Mouse (Mus musculus): ENCODE data around the gene Taf5. TPM values are rescaled to one million over a fixed set of nuclear protein-coding genes. Genes with fewer than 3 reads are reported as not detected.

Taf5 gene
- polyA plus RNA-seq, 1 experiment from 2014 or later: 8.7 TPM

GRCm38 (mm10) chr19:47043608-47044007, 23.9 kb upstream of the Taf5 start:
- Histone ChIP-seq H3K4me3 (no peak overlapping the region), H3K36me3 (peaks cover 92% of the 10 kb centered on the region), H3K9me3 (replicated peaks) (no peaks in the 10 kb centered on the region), H3K4me1 (no peaks in the 10 kb centered on the region), H3K27me3 (ENCODE audit: low read depth, poor library complexity, severe bottlenecking) (no peaks in the 10 kb centered on the region), H3K27ac (no peak overlapping the region)
- DNase-seq (ENCODE audit: low spot score): peak; percentile 22
- WGBS: 94% methylated on average over 3 of the region's 3 CpGs

GRCm38 (mm10) chr19:47046343-47046742, 21.2 kb upstream of the Taf5 start:
- peaks cover 20% of the 10 kb centered on the region for H3K4me1 ChIP-seq
- 97% methylated on average over 1 of the region's 1 CpGs for WGBS
- H3K27ac ChIP-seq: no peak overlapping the region
- no peaks in the 10 kb centered on the region for H3K27me3 ChIP-seq (ENCODE audit: low read depth, poor library complexity, severe bottlenecking)
- peaks cover 65% of the 10 kb centered on the region for H3K36me3 ChIP-seq
- H3K9me3 ChIP-seq (replicated peaks): no peaks in the 10 kb centered on the region
- H3K4me3 ChIP-seq: no peak overlapping the region
- DNase-seq (ENCODE audit: low spot score): no peak

- DNase-seq (ENCODE audit: low spot score): peak; percentile 28
- 85% methylated on average over 13 of the region's 13 CpGs for WGBS
- no peak overlapping the region for H3K27ac ChIP-seq
- H3K36me3 ChIP-seq: peaks cover 55% of the 10 kb centered on the region
- H3K27me3 ChIP-seq (ENCODE audit: low read depth, poor library complexity, severe bottlenecking): no peaks in the 10 kb centered on the region
- H3K9me3 ChIP-seq (replicated peaks): no peaks in the 10 kb centered on the region
- no peak overlapping the region for H3K4me3 ChIP-seq
- H3K4me1 ChIP-seq: peaks cover 20% of the 10 kb centered on the region
Observed at GRCm38 (mm10) chr19:47047236-47047833, 20.2 kb upstream of the Taf5 start.

- no peaks in the 10 kb centered on the region for H3K27me3 ChIP-seq (ENCODE audit: low read depth, poor library complexity, severe bottlenecking)
- no peak for DNase-seq (ENCODE audit: low spot score)
- peaks cover 43% of the 10 kb centered on the region for H3K36me3 ChIP-seq
- H3K4me3 ChIP-seq: peak overlapping the region; percentile 94
- no peaks in the 10 kb centered on the region for H3K9me3 ChIP-seq (replicated peaks)
- H3K4me1 ChIP-seq: peaks cover 20% of the 10 kb centered on the region
- no peak overlapping the region for H3K27ac ChIP-seq
- 66% methylated on average over 4 of the region's 4 CpGs for whole genome bisulfite sequencing
Observed at GRCm38 (mm10) chr19:47049061-47049460, 18.5 kb upstream of the Taf5 start.

- Histone ChIP-seq H3K9me3 (replicated peaks) (no peaks in the 10 kb centered on the region), H3K27ac (peak overlapping the region; percentile 97), H3K4me1 (peaks cover 20% of the 10 kb centered on the region), H3K4me3 (peak overlapping the region; percentile 94), H3K27me3 (ENCODE audit: low read depth, poor library complexity, severe bottlenecking) (no peaks in the 10 kb centered on the region), H3K36me3 (peaks cover 35% of the 10 kb centered on the region)
- WGBS: 8% methylated on average over 7 of the region's 7 CpGs
- DNase-seq (ENCODE audit: low spot score): no peak
Observed at GRCm38 (mm10) chr19:47049840-47050239, 17.7 kb upstream of the Taf5 start.

GRCm38 (mm10) chr19:47050271-47051032, 17.1 kb upstream of the Taf5 start, which contains the start of gene Pcgf6:
TSS of gene Pcgf6 (minus strand) at chr19:47050906.
- Histone ChIP-seq H3K36me3 (peaks cover 30% of the 10 kb centered on the region), H3K9me3 (replicated peaks) (no peaks in the 10 kb centered on the region), H3K27ac (peak within 1 kb of the TSS; percentile 97), H3K4me1 (peaks cover 20% of the 10 kb centered on the region), H3K4me3 (peak within 1 kb of the TSS; percentile 94), H3K27me3 (ENCODE audit: low read depth, poor library complexity, severe bottlenecking) (no peaks in the 10 kb centered on the region)
- under 1% methylated on average over 75 of the region's 75 CpGs for WGBS
- DNase-seq (ENCODE audit: low spot score): peak; percentile 89

GRCm38 (mm10) chr19:47052927-47053326, 14.6 kb upstream of the Taf5 start:
- H3K4me1 ChIP-seq: peaks cover 20% of the 10 kb centered on the region
- H3K9me3 ChIP-seq (replicated peaks): no peaks in the 10 kb centered on the region
- peaks cover 5% of the 10 kb centered on the region for H3K36me3 ChIP-seq
- H3K27ac ChIP-seq: no peak overlapping the region
- H3K4me3 ChIP-seq: no peak overlapping the region
- DNase-seq (ENCODE audit: low spot score): no peak
- no peaks in the 10 kb centered on the region for H3K27me3 ChIP-seq (ENCODE audit: low read depth, poor library complexity, severe bottlenecking)
- 81% methylated on average over 4 of the region's 4 CpGs for WGBS

- DNase-seq (ENCODE audit: low spot score): no peak
- H3K4me3 ChIP-seq: no peak overlapping the region
- H3K4me1 ChIP-seq: peaks cover 20% of the 10 kb centered on the region
- no peak overlapping the region for H3K27ac ChIP-seq
- WGBS: 84% methylated on average over 4 of the region's 4 CpGs
- H3K36me3 ChIP-seq: no peaks in the 10 kb centered on the region
- no peaks in the 10 kb centered on the region for H3K9me3 ChIP-seq (replicated peaks)
- H3K27me3 ChIP-seq (ENCODE audit: low read depth, poor library complexity, severe bottlenecking): no peaks in the 10 kb centered on the region
Observed at GRCm38 (mm10) chr19:47053471-47053870, 14.1 kb upstream of the Taf5 start.

- no peaks in the 10 kb centered on the region for H3K27me3 ChIP-seq (ENCODE audit: low read depth, poor library complexity, severe bottlenecking)
- WGBS: 81% methylated on average over 1 of the region's 1 CpGs
- no peak for DNase-seq (ENCODE audit: low spot score)
- H3K36me3 ChIP-seq: no peaks in the 10 kb centered on the region
- no peak overlapping the region for H3K4me3 ChIP-seq
- no peaks in the 10 kb centered on the region for H3K4me1 ChIP-seq
- no peak overlapping the region for H3K27ac ChIP-seq
- no peaks in the 10 kb centered on the region for H3K9me3 ChIP-seq (replicated peaks)
Observed at GRCm38 (mm10) chr19:47057684-47058083, 9.9 kb upstream of the Taf5 start.

- Histone ChIP-seq H3K4me1 (peaks cover 9% of the 10 kb centered on the region), H3K27ac (no peak overlapping the region), H3K9me3 (replicated peaks) (no peaks in the 10 kb centered on the region), H3K27me3 (ENCODE audit: low read depth, poor library complexity, severe bottlenecking) (no peaks in the 10 kb centered on the region), H3K4me3 (no peak overlapping the region), H3K36me3 (peaks cover 5% of the 10 kb centered on the region)
- no peak for DNase-seq (ENCODE audit: low spot score)
- 93% methylated on average over 3 of the region's 3 CpGs for WGBS
Observed at GRCm38 (mm10) chr19:47065860-47066259, 1.7 kb upstream of the Taf5 start.

GRCm38 (mm10) chr19:47067924-47068611, 522 bp downstream of the Taf5 start:
- Histone ChIP-seq H3K4me3 (peak overlapping the region; percentile 100), H3K36me3 (peaks cover 27% of the 10 kb centered on the region), H3K27me3 (ENCODE audit: low read depth, poor library complexity, severe bottlenecking) (no peaks in the 10 kb centered on the region), H3K27ac (peak overlapping the region; percentile 93), H3K9me3 (replicated peaks) (no peaks in the 10 kb centered on the region), H3K4me1 (peaks cover 9% of the 10 kb centered on the region)
- under 1% methylated on average over 56 of the region's 72 CpGs for WGBS
- DNase-seq (ENCODE audit: low spot score): peak; percentile 86

- H3K36me3 ChIP-seq: peaks cover 58% of the 10 kb centered on the region
- H3K27me3 ChIP-seq (ENCODE audit: low read depth, poor library complexity, severe bottlenecking): no peaks in the 10 kb centered on the region
- no peaks in the 10 kb centered on the region for H3K9me3 ChIP-seq (replicated peaks)
- no peak overlapping the region for H3K4me3 ChIP-seq
- no peak overlapping the region for H3K27ac ChIP-seq
- peaks cover 12% of the 10 kb centered on the region for H3K4me1 ChIP-seq
- WGBS: 93% methylated on average over 3 of the region's 3 CpGs
- no peak for DNase-seq (ENCODE audit: low spot score)
Observed at GRCm38 (mm10) chr19:47088226-47088625, 20.7 kb downstream of the Taf5 start.
